Mouse (Mus musculus) right cerebral cortex, postnatal 4 days (tissue): ENCODE data around the gene Efcab6.

Experiments
- DNase-seq: peaks from one replicate; pipeline ENCODE4 v3.0.0-alpha.2; 2022

Gene Efcab6

DNA sequence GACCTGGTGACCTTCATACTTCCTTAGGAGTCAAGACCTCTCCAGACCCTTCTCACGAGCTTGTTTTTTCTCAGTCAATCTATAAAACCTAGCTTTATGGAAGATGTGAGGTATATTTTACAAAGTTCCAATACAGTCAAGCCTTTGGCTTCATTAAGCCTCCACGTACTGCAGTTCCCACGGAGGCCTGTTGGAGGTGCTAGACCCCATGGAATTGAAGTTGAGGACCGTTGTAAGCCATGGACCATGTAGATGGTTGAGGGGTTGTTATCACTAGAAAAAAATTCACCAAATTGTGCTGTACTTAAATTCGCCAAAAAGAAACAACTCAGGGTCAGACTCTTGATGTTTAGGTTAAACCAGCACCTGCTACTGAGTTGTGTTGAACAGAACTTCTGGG lies 9.1 kb downstream of the Efcab6 start:
- DNase-seq = no peak

DNA sequence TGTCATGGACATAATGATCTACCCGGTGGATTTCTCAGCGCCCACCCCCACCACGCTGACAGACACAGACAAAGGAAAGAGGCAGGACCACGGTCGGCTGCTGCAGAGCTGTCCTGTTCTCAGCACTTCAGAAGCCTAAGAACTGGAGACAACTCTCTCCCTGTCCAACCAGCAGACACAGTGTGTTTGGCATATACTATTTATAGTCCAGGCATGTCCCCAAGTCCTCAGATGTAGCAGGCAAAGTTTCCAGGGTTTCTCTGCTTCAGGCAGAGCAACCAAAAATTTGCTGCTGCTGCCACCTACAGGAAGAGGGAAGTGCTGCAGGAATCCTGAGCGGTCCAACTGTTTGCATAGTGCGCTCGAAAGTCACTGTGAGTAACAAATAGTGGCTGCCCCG lies 11.3 kb downstream of the Efcab6 start:
- peak; percentile 87 for DNase-seq

DNA sequence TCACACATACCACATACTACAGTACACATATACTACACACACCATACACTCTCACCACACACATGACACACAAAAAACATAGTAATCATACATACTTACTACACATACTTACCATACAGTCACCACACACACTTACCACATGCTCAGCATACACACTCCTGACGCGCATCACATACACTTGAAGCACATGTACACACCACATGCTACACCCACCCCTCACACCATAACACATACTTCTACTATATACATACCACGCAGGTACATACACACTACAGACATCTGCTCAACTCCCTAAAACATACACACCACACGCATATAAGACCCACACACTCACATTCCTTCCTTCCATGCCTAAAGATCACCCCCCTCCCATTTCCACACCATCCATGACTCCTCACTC lies 11.9 kb downstream of the Efcab6 start:
- DNase-seq = no peak

DNA sequence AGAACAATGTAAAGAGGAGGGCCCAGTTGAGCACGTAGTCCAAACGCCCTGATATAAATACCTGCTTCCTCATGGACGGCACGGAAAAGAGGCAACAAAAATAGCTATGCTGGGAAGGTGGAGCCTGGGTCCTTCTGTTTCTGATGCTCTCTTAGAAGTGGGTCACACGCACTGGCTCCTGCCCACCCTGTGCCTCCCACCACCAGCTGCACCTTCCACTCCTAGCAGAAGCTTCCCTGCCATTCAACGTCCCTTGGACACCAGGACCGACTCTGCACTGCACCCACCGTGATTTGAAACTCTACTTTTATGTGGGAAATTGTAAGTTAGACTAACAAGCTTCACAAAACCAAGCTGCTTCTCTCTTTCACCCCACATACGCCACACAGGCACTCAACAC lies 12.8 kb downstream of the Efcab6 start:
- no peak for DNase-seq

DNA sequence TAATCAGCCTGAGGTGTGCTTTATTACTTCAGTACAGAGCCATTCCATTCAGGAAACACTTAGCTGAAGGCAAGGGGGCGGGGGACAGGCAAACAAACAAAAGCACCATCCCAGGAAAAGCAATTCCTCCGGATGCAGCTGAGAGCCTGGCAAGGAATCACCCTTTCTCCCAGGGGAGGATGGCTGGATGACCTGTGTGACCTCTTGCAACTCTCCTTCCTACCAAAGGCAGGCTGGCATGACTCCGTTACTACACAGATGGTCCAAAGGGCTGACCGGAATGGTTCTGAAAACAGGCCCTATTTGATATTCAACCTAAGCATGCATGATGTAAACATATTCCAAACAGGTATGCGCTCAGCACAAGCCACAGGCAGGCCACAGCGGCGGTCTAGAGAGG lies 15.6 kb downstream of the Efcab6 start:
- no peak for DNase-seq

DNA sequence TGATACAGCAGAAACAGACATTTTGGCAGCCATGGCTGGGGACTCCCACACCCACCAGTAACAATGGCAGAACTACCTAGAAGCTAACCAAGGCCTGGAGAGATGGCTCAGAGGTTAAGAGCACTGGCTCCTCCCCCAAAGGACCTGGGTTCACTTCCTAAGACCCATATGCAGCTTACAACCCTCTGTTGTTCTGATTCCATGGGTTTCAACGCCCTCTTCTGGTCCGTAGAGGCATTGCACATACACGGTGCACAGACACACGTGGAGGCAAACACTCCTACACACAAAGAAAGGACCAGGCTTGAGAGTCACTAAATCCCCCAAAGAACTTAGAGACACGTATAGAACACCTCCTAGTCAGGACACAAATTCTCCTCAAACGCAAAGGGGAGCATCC lies 19.6 kb downstream of the Efcab6 start:
- no peak for DNase-seq

DNA sequence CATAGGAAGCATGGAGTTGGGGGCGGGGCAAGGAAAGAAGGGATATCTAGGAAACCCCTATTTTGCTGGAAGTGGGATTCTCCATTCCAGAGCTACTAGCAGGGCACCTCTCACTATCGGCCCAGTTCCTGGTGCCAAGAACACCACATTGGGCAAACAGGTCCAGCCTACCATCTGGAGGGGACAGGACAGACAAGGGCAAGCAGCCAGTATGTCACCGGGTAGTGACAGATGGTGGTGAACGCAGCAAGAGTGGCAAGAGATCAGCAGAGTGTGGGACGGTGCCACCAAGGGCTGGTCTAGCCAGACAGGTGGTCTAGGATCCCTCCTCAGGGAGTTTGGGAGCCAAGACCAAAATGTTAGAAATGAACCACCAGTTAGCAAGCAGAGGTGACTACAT lies 28.1 kb downstream of the Efcab6 start:
- DNase-seq = no peak

DNA sequence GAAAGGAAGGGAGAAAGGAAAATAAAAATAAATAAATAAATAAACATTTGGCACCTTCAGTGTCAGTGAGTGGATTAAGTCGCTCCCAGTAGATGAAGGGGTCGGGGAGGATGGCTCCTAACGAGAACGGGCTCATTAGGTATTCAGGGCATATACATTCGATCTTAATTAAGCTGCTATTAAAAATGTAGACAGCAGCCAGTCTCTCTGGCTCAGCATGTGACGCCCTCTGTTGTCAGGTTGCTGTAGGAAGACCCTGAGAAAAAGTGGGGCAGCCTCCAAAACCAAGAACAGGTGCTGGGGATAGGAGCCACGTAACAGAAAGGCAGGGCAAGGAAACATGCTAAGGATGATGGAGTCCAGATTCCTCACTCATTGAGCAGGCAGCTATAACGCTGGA lies 39.5 kb downstream of the Efcab6 start:
- DNase-seq = no peak

DNA sequence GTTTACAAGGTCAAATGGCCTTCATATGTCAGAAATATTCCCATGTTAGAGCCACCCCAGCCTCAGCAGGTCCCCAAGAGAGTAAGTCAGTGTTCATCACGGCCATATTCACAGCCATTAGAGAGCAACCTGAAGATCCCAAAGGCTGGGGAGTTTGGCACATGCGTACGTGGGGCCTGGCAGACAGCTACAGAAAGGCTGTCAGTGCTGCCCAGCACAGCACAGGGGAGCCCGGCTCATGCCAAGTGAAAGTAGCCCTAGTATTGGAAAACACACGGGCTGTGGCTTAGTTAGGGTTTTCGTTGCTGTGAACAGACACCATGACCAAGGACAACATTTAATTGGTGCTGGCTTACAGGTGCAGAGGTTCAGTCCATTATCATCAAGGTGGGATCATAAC lies 40.3 kb downstream of the Efcab6 start:
- no peak for DNase-seq

DNA sequence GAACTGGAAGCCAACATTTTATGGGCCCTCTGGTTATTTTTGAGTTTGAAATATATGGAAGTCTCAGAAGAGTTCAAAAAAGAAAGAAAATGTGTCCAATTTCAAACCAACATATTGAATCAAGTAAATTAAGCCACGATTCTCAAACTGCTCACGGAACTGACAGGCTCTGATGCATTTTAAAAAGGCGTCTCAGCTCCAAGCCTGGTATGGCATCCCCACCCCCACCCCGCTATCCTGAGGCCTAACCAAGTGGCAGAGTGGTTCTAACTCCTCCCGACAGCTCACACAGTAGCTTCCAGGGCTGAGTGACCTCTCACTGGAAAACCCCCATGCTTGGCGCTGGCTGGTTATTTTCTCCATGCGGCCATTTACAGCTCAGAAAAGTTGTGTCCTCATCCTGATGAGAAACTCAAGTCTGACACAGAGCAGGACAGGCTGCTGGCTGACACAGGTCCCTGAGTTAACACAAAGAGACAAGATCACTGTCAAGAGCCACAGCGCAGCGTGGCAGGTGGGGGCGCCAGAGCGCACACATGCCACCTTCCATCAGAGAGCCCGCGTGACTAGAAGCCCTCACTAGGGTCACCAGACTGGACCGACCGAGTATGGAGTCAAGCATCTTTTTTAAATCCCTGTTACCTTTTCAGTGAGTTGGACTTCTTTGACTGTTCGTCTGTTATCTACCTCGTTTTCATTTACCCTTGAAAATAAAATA lies 55.7 kb downstream of the Efcab6 start:
- DNase-seq = peak; percentile 50

DNA sequence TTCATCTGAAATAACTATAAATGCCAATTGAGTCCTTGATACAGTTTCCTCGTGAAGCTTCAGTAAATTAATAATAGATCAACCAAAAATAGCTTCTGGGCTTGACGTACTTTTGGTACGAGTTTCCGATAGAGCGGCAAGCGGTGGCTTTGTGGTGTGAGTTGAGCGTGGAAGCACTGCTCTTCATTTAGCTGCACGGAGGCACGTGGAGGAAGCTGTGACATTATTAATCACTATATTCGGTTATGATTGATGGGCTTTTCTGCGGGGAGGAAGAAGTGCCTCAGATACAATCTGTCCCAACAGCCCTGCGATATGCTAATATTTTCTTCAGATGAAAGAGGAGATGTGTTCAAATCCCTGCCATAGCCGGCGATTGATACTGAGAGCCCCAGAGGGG lies 60.9 kb downstream of the Efcab6 start:
- no peak for DNase-seq

DNA sequence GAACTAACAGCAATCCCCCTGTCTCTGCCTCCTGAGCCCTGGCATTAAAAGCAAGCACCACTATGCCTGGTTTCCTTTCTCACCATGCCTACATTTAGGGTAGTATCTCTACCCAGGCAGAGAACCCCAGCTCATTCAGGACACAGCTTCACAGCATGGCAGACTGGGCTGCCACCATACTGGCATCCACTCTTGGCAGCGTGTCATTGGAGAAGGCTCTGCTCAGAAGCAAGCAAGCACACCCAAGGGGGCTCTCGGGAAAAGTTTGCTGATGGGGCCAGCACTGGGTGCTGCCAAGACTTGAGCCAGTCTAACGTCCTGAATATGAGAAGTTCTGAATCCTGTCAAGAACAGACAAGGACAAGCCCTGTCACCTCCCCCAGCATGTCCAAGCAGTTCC lies 66.1 kb downstream of the Efcab6 start:
- DNase-seq = no peak

DNA sequence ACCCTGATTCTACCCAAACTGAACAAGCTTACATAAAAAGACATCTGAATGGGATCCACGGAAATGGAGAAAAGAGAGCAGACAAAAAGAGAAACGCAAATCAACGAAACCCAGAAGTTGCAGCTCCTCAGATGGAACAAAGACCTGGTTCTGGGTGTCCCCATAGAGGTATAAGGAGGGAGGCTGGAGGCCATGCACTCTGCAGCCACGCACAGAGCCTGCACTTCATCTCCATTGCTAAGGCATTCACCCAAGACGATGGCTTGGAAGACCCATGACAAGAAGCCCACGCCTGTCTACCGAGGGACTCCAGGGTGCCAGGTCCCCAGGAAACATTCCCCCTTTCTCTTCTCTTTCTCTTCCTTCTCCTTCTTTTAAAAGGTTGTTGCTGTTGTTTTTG lies 66.6 kb downstream of the Efcab6 start:
- DNase-seq = no peak

DNA sequence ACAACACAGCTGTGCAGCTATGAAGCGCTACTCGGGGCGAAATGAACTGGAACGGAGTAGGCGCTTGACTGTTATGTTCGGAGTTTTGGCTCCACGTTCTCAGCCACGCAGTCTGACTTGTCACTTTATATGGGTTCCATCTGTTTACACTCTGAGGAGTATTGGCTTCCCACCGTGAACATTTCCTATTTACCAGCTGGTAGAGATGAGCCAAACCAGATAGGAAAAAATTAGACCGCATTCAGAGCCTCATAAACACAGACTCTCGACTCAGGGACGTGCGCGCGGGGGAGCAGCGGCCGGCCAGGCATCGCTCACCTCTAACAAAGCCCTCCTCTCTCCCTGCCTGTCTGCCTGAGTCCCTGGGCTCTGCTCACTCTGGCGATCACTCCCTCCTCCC lies 67.1 kb downstream of the Efcab6 start:
- peak; percentile 53 for DNase-seq

DNA sequence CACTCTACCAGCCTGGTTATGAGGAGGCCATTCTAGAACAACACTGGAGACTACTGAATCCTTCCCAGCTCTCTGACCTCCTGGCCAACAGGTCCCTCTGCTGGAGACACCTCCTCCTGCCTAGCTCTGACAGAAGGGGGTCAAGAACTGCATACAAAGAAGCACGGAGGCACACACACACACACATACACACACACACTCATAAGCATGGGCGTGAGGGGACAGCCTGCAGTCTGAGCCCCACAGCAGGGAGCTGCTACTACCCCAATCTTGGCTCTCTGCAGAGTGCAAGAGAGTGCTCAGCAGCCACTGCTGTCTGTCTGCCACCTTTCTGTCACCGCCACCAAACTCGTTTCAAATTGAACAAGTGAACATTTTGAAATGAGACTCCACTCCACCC lies 67.6 kb downstream of the Efcab6 start:
- DNase-seq = peak; percentile 27

DNA sequence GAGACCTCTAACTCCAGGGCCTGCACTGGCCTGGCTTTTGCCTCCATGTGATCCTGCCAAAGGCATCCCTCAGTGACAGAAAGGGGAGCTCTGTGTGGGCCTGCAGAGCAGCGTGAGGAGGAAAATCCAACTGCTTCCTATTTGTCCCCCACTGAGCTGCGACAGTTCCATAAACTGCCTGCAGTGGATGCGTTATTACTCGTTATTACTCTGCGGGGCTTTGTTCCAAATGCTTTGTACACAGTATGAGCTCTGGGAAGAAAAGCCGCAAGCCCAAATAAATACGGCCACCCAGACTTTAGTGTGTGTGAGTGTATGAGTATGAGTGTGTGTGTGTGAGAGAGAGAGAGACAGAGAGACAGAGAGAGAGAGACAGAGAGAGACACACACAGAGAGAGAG lies 68.3 kb downstream of the Efcab6 start:
- no peak for DNase-seq

DNA sequence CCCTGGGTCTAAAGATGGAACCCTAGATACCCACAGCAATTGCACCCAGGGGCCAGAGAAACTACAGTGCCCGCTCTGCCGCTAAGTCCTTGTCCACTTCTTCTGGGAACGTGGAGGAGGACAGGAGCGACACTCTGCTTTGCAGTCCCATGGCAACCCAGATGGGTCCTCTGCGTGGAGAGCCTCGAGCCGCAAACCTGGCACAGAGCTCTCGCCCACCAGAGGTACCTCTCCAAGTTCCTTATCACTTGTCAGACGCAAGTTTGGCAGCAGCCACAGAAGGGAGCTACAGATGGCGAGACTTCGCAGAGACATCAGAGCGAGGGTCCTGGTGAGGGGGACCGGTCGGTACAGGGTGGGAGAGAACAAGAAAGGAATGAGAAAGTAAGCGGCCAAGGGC lies 73.0 kb downstream of the Efcab6 start:
- DNase-seq = peak; percentile 60

DNA sequence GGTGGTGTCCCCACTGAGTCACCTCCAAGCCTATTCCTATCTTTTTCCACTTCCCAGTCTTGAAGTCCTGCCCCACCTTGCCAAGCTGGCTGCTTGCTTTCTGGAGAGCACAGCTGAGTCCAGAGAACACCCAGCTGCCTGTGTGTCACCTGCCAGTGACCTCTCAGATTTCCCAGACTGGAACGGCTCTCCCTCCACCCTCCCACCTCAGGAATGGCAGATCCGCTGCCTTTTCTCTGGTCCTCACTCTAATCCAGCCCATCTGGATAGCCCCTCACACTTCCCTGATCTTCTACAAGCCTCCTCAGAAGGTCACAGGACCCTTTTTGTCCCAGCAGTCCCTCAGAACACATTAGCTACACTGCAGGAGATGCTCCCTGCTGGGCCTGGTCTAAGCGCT lies 73.7 kb downstream of the Efcab6 start:
- no peak for DNase-seq

DNA sequence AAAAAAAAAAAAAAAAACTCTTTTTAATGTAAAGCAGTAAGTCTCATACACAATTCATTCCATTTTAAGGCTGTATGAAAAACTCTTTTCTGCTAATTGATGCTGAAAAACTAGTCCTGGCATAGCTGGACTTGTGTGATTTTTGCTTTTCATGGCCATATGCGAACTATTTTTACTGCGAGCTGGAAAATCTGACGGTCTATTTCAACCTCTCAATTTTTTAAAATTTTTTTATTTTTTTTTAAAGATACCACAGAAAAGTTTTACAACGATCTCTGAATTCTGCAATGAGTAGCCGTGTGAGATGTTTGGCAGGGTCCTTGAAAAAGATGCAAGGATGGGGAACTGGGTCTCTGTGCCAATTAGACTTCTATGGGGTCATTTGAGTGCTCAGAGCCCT lies 75.9 kb downstream of the Efcab6 start:
- DNase-seq = no peak

DNA sequence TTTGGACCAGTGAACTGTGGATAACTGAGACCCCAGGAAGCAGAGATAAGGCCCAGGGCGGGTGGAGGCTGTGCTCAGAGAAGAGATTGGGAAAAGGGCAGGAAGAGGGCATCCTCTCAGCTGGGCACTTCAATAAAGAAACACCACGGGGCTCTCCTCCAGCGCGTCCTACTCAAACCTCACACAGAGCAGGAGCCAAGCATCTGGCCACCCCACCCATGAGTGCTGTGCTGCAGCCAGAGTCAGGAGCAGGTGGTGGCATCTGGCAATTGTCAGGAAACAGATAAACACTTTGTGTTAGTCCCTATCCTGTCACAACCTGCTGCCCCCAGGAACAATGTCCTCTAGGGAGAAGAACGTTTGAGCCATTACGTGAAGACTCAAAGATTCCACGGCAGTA lies 77.1 kb downstream of the Efcab6 start:
- DNase-seq = no peak

DNA sequence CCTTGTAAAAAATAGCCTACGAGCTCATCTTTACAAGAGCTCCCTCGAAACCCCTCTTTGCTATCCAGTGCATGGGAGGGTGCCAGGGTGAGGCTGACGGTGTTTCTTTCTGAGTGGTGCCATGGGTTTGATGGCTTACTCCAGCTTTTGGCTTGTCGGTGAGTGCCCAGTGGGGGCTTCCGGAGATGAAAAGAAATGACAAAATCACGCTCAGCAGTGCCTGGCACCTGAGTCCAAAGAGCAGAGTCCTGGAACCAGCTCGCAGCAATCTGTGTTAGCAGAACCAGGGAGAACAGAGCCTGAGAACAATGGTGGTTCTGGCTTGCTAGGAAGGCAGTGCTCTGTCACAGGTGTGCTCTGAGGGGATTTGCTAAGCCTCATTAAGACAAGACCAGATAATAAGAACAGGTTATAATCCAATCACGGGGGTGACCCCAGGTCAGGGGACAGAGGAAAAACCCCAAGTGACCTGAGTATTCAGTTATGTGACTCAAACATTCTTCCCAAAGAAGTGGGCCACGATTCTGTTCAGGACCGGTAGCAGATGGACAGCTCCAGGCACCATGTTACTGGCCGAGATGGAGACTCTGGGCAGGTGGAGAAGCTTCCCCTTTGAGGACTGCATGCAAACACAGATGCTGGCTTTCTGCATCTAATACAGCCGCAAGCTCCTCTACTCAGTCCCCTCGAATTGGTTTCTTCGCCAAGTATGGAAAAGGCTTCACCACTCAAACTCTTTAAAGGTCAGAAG lies 82.8 kb downstream of the Efcab6 start:
- no peak for DNase-seq

DNA sequence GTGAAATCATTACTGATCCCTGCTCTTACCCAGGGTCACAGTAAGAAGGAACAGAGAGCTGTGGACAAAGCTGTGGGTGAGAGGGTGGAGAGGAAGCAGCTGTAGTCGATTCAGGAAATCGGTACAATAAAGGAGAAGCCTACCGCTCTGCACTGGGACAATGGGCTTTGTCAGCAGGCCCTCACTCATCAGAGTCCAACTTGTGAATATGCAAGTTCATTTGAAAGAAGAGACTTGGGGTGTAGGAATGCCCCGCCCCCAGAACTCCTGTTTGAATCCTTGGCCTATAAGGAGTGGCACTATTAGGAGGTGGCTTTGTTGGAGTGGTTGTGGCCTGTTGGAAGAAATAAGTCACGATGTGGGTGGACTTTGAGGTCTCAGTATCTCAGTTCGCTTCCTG lies 86.3 kb downstream of the Efcab6 start:
- DNase-seq = no peak

DNA sequence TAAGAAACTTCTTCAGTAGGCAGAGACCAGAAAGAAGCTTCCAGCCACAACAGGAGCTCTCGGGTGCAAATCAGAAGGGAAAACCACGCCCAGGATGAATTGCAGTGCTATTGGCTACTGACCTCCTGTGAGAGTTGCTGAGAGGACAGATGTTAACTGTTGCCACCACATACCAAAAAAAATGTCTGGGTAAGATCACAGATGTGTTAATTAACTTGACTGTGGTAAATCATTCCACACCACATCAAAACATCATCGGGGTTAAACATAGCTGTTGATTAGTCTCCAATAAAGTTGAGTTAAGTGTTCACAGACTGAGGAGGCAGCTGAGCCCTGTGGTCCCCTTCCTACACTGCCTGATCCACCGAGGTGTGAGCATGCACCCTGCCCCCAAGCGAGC lies 88.1 kb downstream of the Efcab6 start:
- DNase-seq = no peak

DNA sequence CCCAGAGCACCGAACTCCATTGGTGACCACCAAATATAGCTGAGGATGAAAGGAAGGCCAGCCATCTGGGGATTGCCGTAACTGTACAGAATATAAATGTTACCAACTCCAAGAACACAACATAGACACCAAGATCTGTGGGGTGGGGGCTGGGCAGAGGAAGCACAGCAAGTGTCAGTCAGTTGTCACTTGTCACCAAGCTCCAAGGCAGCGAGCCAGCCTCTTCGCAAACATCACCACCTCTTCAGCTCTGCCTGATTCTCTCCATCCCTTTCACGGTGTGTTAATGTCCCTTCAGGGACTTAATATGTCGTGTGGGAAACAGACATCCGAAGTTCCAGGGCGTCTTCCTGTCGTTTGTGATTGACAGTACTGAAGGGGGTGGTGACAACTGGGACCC lies 93.0 kb downstream of the Efcab6 start:
- no peak for DNase-seq

DNA sequence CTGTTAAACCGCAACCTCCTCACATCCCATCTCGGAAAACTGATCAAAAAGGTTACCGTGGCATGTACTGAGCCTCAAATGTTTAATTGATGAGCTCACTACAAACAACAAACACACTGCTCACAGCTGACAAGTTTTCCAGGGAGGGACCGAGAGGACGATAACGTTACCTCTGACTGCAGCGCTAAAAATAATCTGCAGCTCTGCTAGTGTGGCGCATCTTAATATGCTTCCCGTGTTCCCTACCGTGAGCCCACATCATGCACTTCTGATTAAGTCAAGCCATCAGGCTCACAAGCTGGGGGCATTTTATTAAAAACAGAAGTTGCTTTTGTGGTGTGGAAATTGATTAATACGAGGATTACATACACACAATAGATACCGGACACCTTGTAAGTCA lies 97.4 kb downstream of the Efcab6 start:
- no peak for DNase-seq
